28 mouse cellular contexts compared by ENCODE assay signal in the genomic region with DNA sequence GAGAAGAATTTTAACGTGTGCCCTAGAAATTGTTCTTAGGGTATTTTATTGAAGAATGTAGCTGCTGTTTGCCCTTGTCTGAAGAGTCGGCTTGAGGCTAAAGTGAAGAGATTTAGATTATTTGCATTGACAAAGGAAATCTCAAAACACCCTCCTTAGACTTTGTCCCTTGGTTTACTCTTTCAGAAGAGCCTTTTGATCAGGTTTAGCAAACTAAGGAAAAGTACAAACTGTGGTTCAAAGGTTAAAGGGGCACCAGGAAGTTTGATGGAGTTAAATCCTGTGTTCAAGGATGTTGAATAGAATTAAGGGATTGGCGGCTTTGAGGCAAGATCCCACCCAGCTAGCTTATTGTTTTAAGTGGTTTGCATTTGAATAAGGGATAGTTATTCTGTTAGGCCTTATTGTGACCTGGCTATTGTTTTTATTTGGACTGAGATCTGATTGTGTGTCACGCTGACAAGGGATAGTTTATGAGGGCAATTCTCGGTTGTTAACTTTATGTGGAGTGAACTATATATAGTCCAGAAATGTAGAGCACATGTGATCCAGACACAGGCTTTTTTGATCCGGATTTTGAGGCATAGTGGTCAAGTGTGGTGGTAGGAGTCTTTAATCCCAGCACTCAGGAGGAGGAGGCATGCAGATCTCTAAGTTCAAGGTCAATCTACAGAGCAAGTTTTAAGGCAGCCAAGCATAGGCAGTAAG. TPM values are rescaled to one million over a fixed set of nuclear protein-coding genes. Genes with fewer than 3 reads are reported as not detected.
DNase-seq lines count a peak whose midpoint lies in the region; TF ChIP-seq lines count a peak whose summit lies in the region.
"Had no signal": no experiment of that assay in that cellular context is flagged by ENCODE, and none has a peak within 500 bp of the region (broad histone marks: within the 10 kb centered on the region; RNA-seq: fewer than 3 reads in every experiment).

No protein-coding gene starts in this region.

- H3K27me3 ChIP-seq in E14TG2a.4 (ENCODE audit: insufficient read depth, low read length) = no peaks in the 10 kb centered on the region
- H3K27me3 ChIP-seq: heart, embryonic 12.5 days; midbrain, embryonic 12.5 days; neural tube, embryonic 12.5 days had no signal

- H3K9me3 ChIP-seq in E14TG2a.4 (ENCODE audit: low read length) = no peaks in the 10 kb centered on the region
- H3K9me3 ChIP-seq: midbrain, embryonic 12.5 days; neural tube, embryonic 12.5 days had no signal

- no peak for TF ChIP-seq CTCF in E14TG2a.4 (conservative IDR thresholded peaks at IDR 0.05; ENCODE audit: low read length)

- peak; percentile 43 for DNase-seq in heart, adult 11 months
- DNase-seq in heart, adult 8-10 months (ENCODE audit: low spot score) = no peak
- DNase-seq in R1 (ENCODE audit: low read depth, low spot score) = peak; percentile 99
- DNase-seq in large intestine, adult 2 months (ENCODE audit: low read depth, low spot score) = peak; percentile 57
- DNase-seq in thymus, adult 18-20 months = no peak
- DNase-seq in lung, postnatal 25 days (ENCODE audit: low spot score) = no peak
- DNase-seq: adrenal gland, postnatal 25 days; cerebellum, adult 11-12 months; cerebellum, adult 9-11 months; embryo, embryonic 11 days; forebrain, postnatal 0 days; gastrocnemius, postnatal 14 days; heart, adult 18-20 months; kidney, adult 8-10 months; kidney, postnatal 10 days; layer of hippocampus, postnatal 36 days; left cerebral cortex, postnatal 4 days; lung, adult 2 months; lung, postnatal 10 days; right cerebral cortex, adult 18-20 months; thymus, adult 2 months; thymus, postnatal 36 days had no signal

- H3K36me3 ChIP-seq in E14TG2a.4 (ENCODE audit: insufficient read depth, low read length) = peaks cover 81% of the 10 kb centered on the region

- WGBS in large intestine, adult 2 months = 38% methylated on average over 6 of the region's 6 CpGs

- H3K4me3 ChIP-seq in E14TG2a.4 (replicated peaks; ENCODE audit: low read length) = peak overlapping the region; percentile 68
- H3K4me3 ChIP-seq: erythroblast, embryonic 14.5 days; heart, embryonic 12.5 days; midbrain, embryonic 12.5 days; myocyte; neural tube, embryonic 12.5 days had no signal

- peaks cover 81% of the 10 kb centered on the region for H3K4me1 ChIP-seq in E14TG2a.4 (replicated peaks; ENCODE audit: low read depth, low read length)
- H3K4me1 ChIP-seq: heart, embryonic 12.5 days; midbrain, embryonic 12.5 days; neural tube, embryonic 12.5 days had no signal

RNA-seq across cellular contexts. Expression of gene Mtf2, which starts 11.5 kb away (rescaled TPM):
- total RNA-seq in heart, adult 8-10 months (2022) = 10 to 100 TPM in 2 of 4 experiments, 1 to 10 TPM in 2; 9.6 to 13.5 (median 10.5) TPM
- polyA plus RNA-seq in large intestine, adult 2 months (2012; rRNA removed) = 5.0 and 12.4 TPM in 2 replicates

RNA-seq across cellular contexts. Expression of gene Tmed5, which starts 55.4 kb away (rescaled TPM):
- total RNA-seq in heart, adult 8-10 months (2022) = 10 to 100 TPM; 31.7 to 35.3 (median 32.7) TPM
- polyA plus RNA-seq in large intestine, adult 2 months (2012; rRNA removed) = 23.3 and 44.5 TPM in 2 replicates

RNA-seq across cellular contexts. Expression of gene Ccdc18, which starts 55.7 kb away (rescaled TPM):
- under 1 TPM; 0.06 to 0.38 (median 0.22) TPM for total RNA-seq in heart, adult 8-10 months (2022)
- polyA plus RNA-seq in large intestine, adult 2 months (2012; rRNA removed) = 0.06 and 0.11 TPM in 2 replicates
- polyA plus RNA-seq: lung, adult 2 months had no signal

Comparison
In these comparisons a context has a peak if more than half of its experiments do, and no peak if none do; other contexts are left out.
1. DNase-seq: peak in heart, adult 11 months (single experiment), R1 (single experiment) and large intestine, adult 2 months (single experiment); none in heart, adult 8-10 months (single experiment), thymus, adult 18-20 months (0 of 2) and lung, postnatal 25 days (single experiment).